Comparison of ENCODE assay signal across 16 mouse cellular contexts in the genomic region with DNA sequence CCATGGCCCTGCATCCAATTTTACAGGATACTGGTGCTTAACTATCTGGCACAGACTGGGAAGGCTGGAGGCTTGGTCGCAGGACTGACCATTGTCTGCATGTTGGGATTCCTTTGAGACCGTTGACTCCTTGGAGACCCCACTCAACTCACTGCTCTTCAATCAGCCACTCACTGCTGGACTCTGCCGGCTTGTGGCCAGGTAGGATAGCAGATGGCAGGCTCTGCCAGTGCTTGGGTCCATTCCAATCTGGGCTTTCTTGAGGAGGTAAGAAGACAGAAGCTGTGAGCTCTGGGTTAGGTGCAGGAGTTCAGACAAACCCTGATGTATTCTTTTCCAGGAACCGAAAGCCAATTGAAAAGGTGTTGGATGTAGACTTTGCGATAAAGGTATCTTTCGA. TPM values are rescaled to one million over a fixed set of nuclear protein-coding genes. Genes with fewer than 3 reads are reported as not detected.
"Had no signal": no experiment of that assay in that cellular context is flagged by ENCODE, and none has a peak within 500 bp of the region (broad histone marks: within the 10 kb centered on the region; RNA-seq: fewer than 3 reads in every experiment).

No protein-coding gene starts in this region.

- ATAC-seq: lung, postnatal 0 days; midbrain, embryonic 13.5 days had no signal

- H3K27ac ChIP-seq: layer of hippocampus, adult 2 months; limb, embryonic 10.5 days; liver, embryonic 15.5 days; midbrain, embryonic 13.5 days; neural tube, embryonic 12.5 days; stomach, postnatal 0 days had no signal

- H3K4me3 ChIP-seq: layer of hippocampus, adult 2 months; limb, embryonic 10.5 days; liver, embryonic 15.5 days; midbrain, embryonic 13.5 days; neural tube, embryonic 12.5 days had no signal

- H3K9ac ChIP-seq: liver, embryonic 15.5 days; midbrain, embryonic 13.5 days; neural tube, embryonic 12.5 days had no signal

- DNase-seq: kidney, postnatal 4 days; lung, adult 2 months; lung, postnatal 36 days; thymus, postnatal 4 days had no signal

- H3K9me3 ChIP-seq: limb, embryonic 10.5 days; liver, embryonic 15.5 days; midbrain, embryonic 13.5 days; neural tube, embryonic 12.5 days had no signal

- H3K27me3 ChIP-seq: liver, embryonic 15.5 days; midbrain, embryonic 13.5 days; neural tube, embryonic 12.5 days had no signal

- H3K4me2 ChIP-seq: liver, embryonic 11.5 days; liver, embryonic 15.5 days; midbrain, embryonic 13.5 days; neural tube, embryonic 12.5 days had no signal

RNA-seq across cellular contexts. Expression of a gene that starts 14.4 kb away (rescaled TPM):
- total RNA-seq: layer of hippocampus, postnatal 10 days; megakaryocyte progenitor cell, adult 5-6 weeks; midbrain, postnatal 0 days; neutrophil, adult 5-6 weeks had no signal
- polyA plus RNA-seq: limb, embryonic 10.5 days; midbrain, embryonic 13.5 days; neural tube, embryonic 12.5 days had no signal
